Mouse (Mus musculus): ENCODE results near the gene Pfkfb3. TPM values are rescaled to one million over a fixed set of nuclear protein-coding genes. Genes with fewer than 3 reads are reported as not detected.

Gene Pfkfb3
- total and polyA plus RNA-seq, 2 experiments, result 5.1 to 10.2 TPM

DNA sequence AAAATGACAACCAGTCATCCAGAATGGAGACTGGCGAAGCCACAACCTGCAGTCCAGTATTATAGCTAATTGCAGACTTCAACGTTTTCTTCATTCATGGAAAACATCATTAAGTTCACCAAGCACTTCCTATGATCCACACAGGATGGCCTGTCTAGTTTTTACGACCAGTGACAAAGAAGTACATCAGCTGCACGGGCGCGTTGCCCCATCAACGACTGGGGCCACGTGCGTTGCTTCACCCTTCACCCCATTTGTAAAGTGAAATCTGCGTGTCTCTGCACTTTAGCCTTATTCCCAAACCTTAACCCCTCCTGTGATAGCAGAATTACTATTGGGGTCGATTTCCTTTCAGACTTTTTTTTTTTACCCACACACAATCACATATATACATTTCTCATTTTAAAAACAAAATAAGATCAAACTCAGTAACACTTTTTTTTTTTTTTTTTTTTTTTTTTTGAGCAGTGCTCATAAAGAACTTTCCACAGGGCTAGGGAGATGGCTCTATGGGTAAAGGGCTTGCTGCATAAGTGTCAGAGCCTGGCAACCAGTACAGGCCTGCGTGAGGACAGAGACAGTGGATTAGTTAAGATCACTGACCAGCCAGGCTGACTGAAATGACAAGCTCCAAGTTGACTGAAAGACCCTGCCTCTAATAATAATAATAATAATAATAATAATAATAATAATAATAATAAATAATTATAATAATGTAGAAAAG is 115.5 kb downstream of the Pfkfb3 start:
- Histone ChIP-seq H3K9ac (ENCODE audit: low read depth, low read length) (no peak overlapping the region), H3K79me2 (ENCODE audit: control insufficient read depth, insufficient read depth, low read length) (no peaks in the 10 kb centered on the region), H3K27ac (replicated peaks; ENCODE audit: insufficient read depth, low read depth, low read length) (no peak overlapping the region), H3K4me1 (ENCODE audit: control insufficient read depth, insufficient read depth, low read length) (peaks cover 5% of the 10 kb centered on the region; the same call in 1 of the 2 replicates), H3K27me3 (ENCODE audit: control insufficient read depth, insufficient read depth, low read length) (no peaks in the 10 kb centered on the region), H3K36me3 (ENCODE audit: control insufficient read depth, insufficient read depth, low read length) (no peaks in the 10 kb centered on the region), H3K4me3 (ENCODE audit: insufficient read depth, low read depth, low read length) (no peak overlapping the region)
- peak; percentile 70 for DNase-seq (ENCODE audit: extremely low read depth, low read depth, low spot score)
- TF ChIP-seq POLR2A (IDR thresholded peaks at IDR 0.05; ENCODE audit: extremely low read depth, insufficient read depth, low read length) (no peak), CTCF (IDR thresholded peaks at IDR 0.05; ENCODE audit: low read depth, low read length) (no peak)
- WGBS, result 53% methylated on average over 12 of the region's 12 CpGs

GRCm38 (mm10) chr2:11436353-11436752 is 117.5 kb downstream of the Pfkfb3 start:
- no peak overlapping the region for H3K4me3 ChIP-seq (ENCODE audit: insufficient read depth, low read depth, low read length)
- no peaks in the 10 kb centered on the region for H3K4me1 ChIP-seq (ENCODE audit: control insufficient read depth, insufficient read depth, low read length)
- TF ChIP-seq POLR2A (IDR thresholded peaks at IDR 0.05; ENCODE audit: extremely low read depth, insufficient read depth, low read length), result no peak
- TF ChIP-seq CTCF (IDR thresholded peaks at IDR 0.05; ENCODE audit: low read depth, low read length), result no peak
- 97% methylated on average over 11 of the region's 11 CpGs for WGBS
- no peak overlapping the region for H3K27ac ChIP-seq (replicated peaks; ENCODE audit: insufficient read depth, low read depth, low read length)
- H3K27me3 ChIP-seq (ENCODE audit: control insufficient read depth, insufficient read depth, low read length), result no peaks in the 10 kb centered on the region
- no peak for DNase-seq (ENCODE audit: extremely low read depth, low read depth, low spot score)
- no peaks in the 10 kb centered on the region for H3K79me2 ChIP-seq (ENCODE audit: control insufficient read depth, insufficient read depth, low read length)
- no peak overlapping the region for H3K9ac ChIP-seq (ENCODE audit: low read depth, low read length)
- no peaks in the 10 kb centered on the region for H3K36me3 ChIP-seq (ENCODE audit: control insufficient read depth, insufficient read depth, low read length)

DNA sequence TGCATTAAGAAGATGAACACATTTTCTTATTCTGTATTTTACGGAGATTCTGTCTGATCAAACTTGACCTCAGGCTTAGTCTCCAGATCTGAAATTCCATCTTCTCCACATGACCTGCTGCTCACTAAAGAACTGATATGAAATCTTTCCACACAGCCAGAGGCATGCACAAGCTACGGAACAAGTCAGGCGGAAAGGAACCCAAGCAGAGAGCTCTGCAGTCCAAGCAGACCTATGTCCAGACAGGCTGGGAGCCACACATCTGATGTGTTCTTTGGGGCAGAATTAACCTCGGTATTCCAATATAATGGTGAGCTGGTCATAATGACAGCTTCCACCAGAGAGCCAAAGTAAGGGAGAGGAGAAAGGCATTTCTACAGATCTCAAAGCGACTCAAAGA is 120.5 kb downstream of the Pfkfb3 start:
- H3K4me3 ChIP-seq (ENCODE audit: insufficient read depth, low read depth, low read length), result no peak overlapping the region
- no peak for TF ChIP-seq POLR2A (IDR thresholded peaks at IDR 0.05; ENCODE audit: extremely low read depth, insufficient read depth, low read length)
- TF ChIP-seq CTCF (IDR thresholded peaks at IDR 0.05; ENCODE audit: low read depth, low read length), result no peak
- H3K27ac ChIP-seq (replicated peaks; ENCODE audit: insufficient read depth, low read depth, low read length), result no peak overlapping the region
- H3K9ac ChIP-seq (ENCODE audit: low read depth, low read length), result no peak overlapping the region
- H3K27me3 ChIP-seq (ENCODE audit: control insufficient read depth, insufficient read depth, low read length), result no peaks in the 10 kb centered on the region
- no peak for DNase-seq (ENCODE audit: extremely low read depth, low read depth, low spot score)
- H3K4me1 ChIP-seq (ENCODE audit: control insufficient read depth, insufficient read depth, low read length), result peaks cover 6% of the 10 kb centered on the region
- H3K36me3 ChIP-seq (ENCODE audit: control insufficient read depth, insufficient read depth, low read length), result no peaks in the 10 kb centered on the region
- no peaks in the 10 kb centered on the region for H3K79me2 ChIP-seq (ENCODE audit: control insufficient read depth, insufficient read depth, low read length)
- whole genome bisulfite sequencing, result 94% methylated on average over 5 of the region's 5 CpGs

DNA sequence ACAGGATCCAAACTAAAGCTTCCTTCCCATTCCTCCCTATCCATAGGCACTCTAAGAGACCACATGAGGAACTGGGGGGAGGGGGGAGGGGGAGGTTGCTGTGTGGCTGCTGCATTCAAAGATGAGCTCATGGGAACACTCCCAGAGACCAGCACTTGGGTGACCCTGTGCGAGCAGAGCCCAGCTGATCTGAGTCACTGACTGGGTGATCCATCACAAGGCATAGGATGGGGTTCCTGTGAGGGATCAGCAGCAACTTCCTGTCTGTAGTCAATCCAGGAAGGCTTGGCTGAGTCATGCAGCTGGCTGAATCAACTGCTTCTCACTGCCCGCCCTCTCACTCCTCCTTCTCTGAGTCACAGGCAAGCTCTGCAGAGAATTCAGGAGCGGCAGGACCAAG is 124.3 kb downstream of the Pfkfb3 start:
- Histone ChIP-seq H3K4me3 (ENCODE audit: insufficient read depth, low read depth, low read length) (no peak overlapping the region), H3K27me3 (ENCODE audit: control insufficient read depth, insufficient read depth, low read length) (no peaks in the 10 kb centered on the region), H3K36me3 (ENCODE audit: control insufficient read depth, insufficient read depth, low read length) (no peaks in the 10 kb centered on the region), H3K27ac (replicated peaks; ENCODE audit: insufficient read depth, low read depth, low read length) (peak overlapping the region; percentile 26), H3K9ac (ENCODE audit: low read depth, low read length) (no peak overlapping the region), H3K4me1 (ENCODE audit: control insufficient read depth, insufficient read depth, low read length) (peaks cover 11% of the 10 kb centered on the region), H3K79me2 (ENCODE audit: control insufficient read depth, insufficient read depth, low read length) (no peaks in the 10 kb centered on the region)
- 23% methylated on average over 3 of the region's 3 CpGs for WGBS
- DNase-seq (ENCODE audit: extremely low read depth, low read depth, low spot score), result peak; percentile 68
- no peak for TF ChIP-seq POLR2A (IDR thresholded peaks at IDR 0.05; ENCODE audit: extremely low read depth, insufficient read depth, low read length)
- no peak for TF ChIP-seq CTCF (IDR thresholded peaks at IDR 0.05; ENCODE audit: low read depth, low read length)

DNA sequence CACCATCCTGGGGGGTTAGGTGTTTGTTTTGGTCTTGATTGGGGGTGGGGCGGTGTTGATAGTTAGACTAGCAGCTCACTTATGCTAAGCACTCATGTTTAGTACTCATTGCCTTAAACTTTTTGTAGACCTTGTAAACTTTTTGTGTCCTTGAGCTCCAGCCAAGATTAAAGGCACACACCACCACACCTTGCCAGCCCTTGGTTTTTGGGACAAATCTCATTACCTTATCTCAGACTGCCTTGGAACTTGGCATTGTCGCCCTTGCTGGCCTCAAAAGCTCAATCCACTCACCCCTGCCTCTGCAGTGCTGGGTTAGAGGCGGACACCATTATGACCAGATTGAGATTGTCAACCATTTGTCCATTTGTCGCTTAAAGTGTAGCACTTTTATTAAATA is 125.3 kb downstream of the Pfkfb3 start:
- peak overlapping the region; percentile 55 for H3K27ac ChIP-seq (replicated peaks; ENCODE audit: insufficient read depth, low read depth, low read length)
- TF ChIP-seq CTCF (IDR thresholded peaks at IDR 0.05; ENCODE audit: low read depth, low read length) (no peak), POLR2A (IDR thresholded peaks at IDR 0.05; ENCODE audit: extremely low read depth, insufficient read depth, low read length) (no peak)
- peaks cover 11% of the 10 kb centered on the region for H3K4me1 ChIP-seq (ENCODE audit: control insufficient read depth, insufficient read depth, low read length)

DNA sequence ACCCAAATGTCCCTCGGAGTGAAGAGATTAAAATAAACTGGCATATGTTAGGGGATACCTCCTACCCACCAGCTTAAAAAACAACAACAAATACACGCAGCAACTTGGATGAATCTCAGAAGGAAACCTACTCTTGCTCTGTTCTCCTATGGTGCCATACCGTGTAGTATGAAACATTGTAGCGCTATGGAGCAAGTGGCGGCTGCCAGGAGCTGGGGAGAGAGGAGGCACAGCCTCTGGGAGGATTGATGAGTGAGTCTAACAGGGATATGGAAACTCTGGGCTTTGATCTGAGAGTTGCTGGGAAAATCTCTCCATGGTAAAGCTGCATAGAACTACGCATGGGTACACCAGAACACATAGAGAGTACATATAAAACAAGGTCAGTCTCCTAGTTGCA is 126.3 kb downstream of the Pfkfb3 start:
- peaks cover 11% of the 10 kb centered on the region for H3K4me1 ChIP-seq (ENCODE audit: control insufficient read depth, insufficient read depth, low read length)
- H3K79me2 ChIP-seq (ENCODE audit: control insufficient read depth, insufficient read depth, low read length), result no peaks in the 10 kb centered on the region
- no peak overlapping the region for H3K27ac ChIP-seq (replicated peaks; ENCODE audit: insufficient read depth, low read depth, low read length)
- WGBS, result 89% methylated on average over 6 of the region's 6 CpGs
- H3K27me3 ChIP-seq (ENCODE audit: control insufficient read depth, insufficient read depth, low read length), result no peaks in the 10 kb centered on the region
- TF ChIP-seq CTCF (IDR thresholded peaks at IDR 0.05; ENCODE audit: low read depth, low read length) (no peak), POLR2A (IDR thresholded peaks at IDR 0.05; ENCODE audit: extremely low read depth, insufficient read depth, low read length) (no peak)
- no peak overlapping the region for H3K4me3 ChIP-seq (ENCODE audit: insufficient read depth, low read depth, low read length)
- H3K9ac ChIP-seq (ENCODE audit: low read depth, low read length), result no peak overlapping the region
- no peaks in the 10 kb centered on the region for H3K36me3 ChIP-seq (ENCODE audit: control insufficient read depth, insufficient read depth, low read length)
- no peak for DNase-seq (ENCODE audit: extremely low read depth, low read depth, low spot score)

More for the DNA sequence above, 125.3 kb downstream of the Pfkfb3 start:
- no peak overlapping the region for H3K9ac ChIP-seq (ENCODE audit: low read depth, low read length)
- 65% methylated on average over 4 of the region's 4 CpGs for WGBS
- no peak overlapping the region for H3K4me3 ChIP-seq (ENCODE audit: insufficient read depth, low read depth, low read length)
- H3K36me3 ChIP-seq (ENCODE audit: control insufficient read depth, insufficient read depth, low read length), result no peaks in the 10 kb centered on the region
- H3K27me3 ChIP-seq (ENCODE audit: control insufficient read depth, insufficient read depth, low read length), result no peaks in the 10 kb centered on the region
- H3K79me2 ChIP-seq (ENCODE audit: control insufficient read depth, insufficient read depth, low read length), result no peaks in the 10 kb centered on the region
- DNase-seq (ENCODE audit: extremely low read depth, low read depth, low spot score), result peak; percentile 83
